8 mouse cellular contexts compared by ENCODE assay signal in genomic region chr2:75701822-75702587, GRCm38 (mm10). TPM values are rescaled to one million over a fixed set of nuclear protein-coding genes. Genes with fewer than 3 reads are reported as not detected.
DNase-seq lines count a peak whose midpoint lies in the region; ATAC-seq lines count a peak whose summit lies in the region.

No protein-coding gene starts in this region.

- no peaks in the 10 kb centered on the region for H3K27me3 ChIP-seq in midbrain, embryonic 12.5 days
- peaks cover 5% of the 10 kb centered on the region; the same call in 1 of the 2 replicates for H3K27me3 ChIP-seq in midbrain, embryonic 16.5 days (ENCODE audit: control insufficient read depth, insufficient read depth, low read depth, low read length)
- no peaks in the 10 kb centered on the region for H3K27me3 ChIP-seq in limb, embryonic 13.5 days

- H3K36me3 ChIP-seq in midbrain, embryonic 12.5 days, result no peaks in the 10 kb centered on the region
- H3K36me3 ChIP-seq in midbrain, embryonic 16.5 days (ENCODE audit: control insufficient read depth, insufficient read depth, low read length), result no peaks in the 10 kb centered on the region
- H3K36me3 ChIP-seq in limb, embryonic 13.5 days, result no peaks in the 10 kb centered on the region

- H3K4me3 ChIP-seq in midbrain, embryonic 12.5 days, result no peak overlapping the region
- no peak overlapping the region for H3K4me3 ChIP-seq in midbrain, embryonic 16.5 days (ENCODE audit: low read depth, low read length)
- H3K4me3 ChIP-seq in limb, embryonic 13.5 days, result peak overlapping the region; percentile 60

- 85% methylated on average over 9 of the region's 9 CpGs for WGBS in midbrain, embryonic 12.5 days
- 88% methylated on average over 9 of the region's 9 CpGs for WGBS in midbrain, embryonic 16.5 days
- WGBS in limb, embryonic 13.5 days, result 82% methylated on average over 9 of the region's 9 CpGs

- H3K27ac ChIP-seq in midbrain, embryonic 12.5 days (replicated peaks), result no peak overlapping the region
- no peak overlapping the region for H3K27ac ChIP-seq in midbrain, embryonic 16.5 days (ENCODE audit: low read length)
- H3K27ac ChIP-seq in limb, embryonic 13.5 days, result no peak overlapping the region

- no peak for ATAC-seq in midbrain, embryonic 12.5 days (ENCODE audit: low FRiP score, low read depth)
- no peak for ATAC-seq in midbrain, embryonic 16.5 days
- no peak for ATAC-seq in limb, embryonic 13.5 days (ENCODE audit: low FRiP score, low read depth)
- ATAC-seq in frontal cortex, adult (ENCODE audit: low TSS enrichment), result no peak

- H3K9me3 ChIP-seq in midbrain, embryonic 12.5 days, result no peaks in the 10 kb centered on the region
- no peaks in the 10 kb centered on the region for H3K9me3 ChIP-seq in midbrain, embryonic 16.5 days (replicated peaks; ENCODE audit: control insufficient read depth, low read length, poor library complexity, severe bottlenecking)
- no peaks in the 10 kb centered on the region for H3K9me3 ChIP-seq in limb, embryonic 13.5 days

- peaks cover 30% of the 10 kb centered on the region; the same call in 1 of the 2 replicates for H3K4me1 ChIP-seq in midbrain, embryonic 12.5 days
- peaks cover 9% of the 10 kb centered on the region; the same call in 1 of the 2 replicates for H3K4me1 ChIP-seq in midbrain, embryonic 16.5 days (ENCODE audit: control insufficient read depth, insufficient read depth, low read length)
- H3K4me1 ChIP-seq in limb, embryonic 13.5 days, result peaks cover 54% of the 10 kb centered on the region

- H3K4me2 ChIP-seq in midbrain, embryonic 12.5 days (replicated peaks), result peak overlapping the region; percentile 65
- no peak overlapping the region for H3K4me2 ChIP-seq in midbrain, embryonic 16.5 days (ENCODE audit: low read length)
- H3K4me2 ChIP-seq in limb, embryonic 13.5 days (replicated peaks), result peak overlapping the region; percentile 80

- DNase-seq in heart, adult 11 months, result peak; percentile 82
- no peak for DNase-seq in heart, postnatal 4 days
- no peak for DNase-seq in cerebellum, adult 11-12 months
- no peak for DNase-seq in gastrocnemius, postnatal 4 days (ENCODE audit: low spot score in 2 of 2)

- H3K9ac ChIP-seq in midbrain, embryonic 12.5 days (replicated peaks), result no peak overlapping the region
- no peak overlapping the region for H3K9ac ChIP-seq in midbrain, embryonic 16.5 days (ENCODE audit: low read depth, low read length)
- no peak overlapping the region for H3K9ac ChIP-seq in limb, embryonic 13.5 days

RNA-seq across cellular contexts. Expression of gene Nfe2l2, which starts 2.4 kb away (rescaled TPM):
- 10 to 100 TPM; 53.2 to 54.5 TPM for total RNA-seq in heart, postnatal 4 days (2021)
- 17.6 and 20.3 TPM in 2 replicates for polyA plus RNA-seq in midbrain, embryonic 12.5 days (2016; fragmentation: Nextera tagmentation; extraction: Ambion mirVana)
- polyA plus RNA-seq in midbrain, embryonic 16.5 days (2015; fragmentation: Nextera tagmentation; extraction: Ambion mirVana), result 9.3 and 9.8 TPM in 2 replicates
- polyA plus RNA-seq in limb, embryonic 13.5 days (2015; fragmentation: Nextera tagmentation; extraction: Ambion mirVana), result 32.7 and 34.1 TPM in 2 replicates
- 10 to 100 TPM; 38.1 to 42.1 TPM for total RNA-seq in gastrocnemius, postnatal 4 days (2021)

RNA-seq across cellular contexts. Expression of gene Hnrnpa3, which starts 42.9 kb away (rescaled TPM):
- 100 to 1,000 TPM; 504 to 509 TPM for total RNA-seq in heart, postnatal 4 days (2021)
- 345 and 374 TPM in 2 replicates for polyA plus RNA-seq in midbrain, embryonic 12.5 days (2016; fragmentation: Nextera tagmentation; extraction: Ambion mirVana)
- 169 and 217 TPM in 2 replicates for polyA plus RNA-seq in midbrain, embryonic 16.5 days (2015; fragmentation: Nextera tagmentation; extraction: Ambion mirVana)
- 344 and 364 TPM in 2 replicates for polyA plus RNA-seq in limb, embryonic 13.5 days (2015; fragmentation: Nextera tagmentation; extraction: Ambion mirVana)
- total RNA-seq in gastrocnemius, postnatal 4 days (2021), result 100 to 1,000 TPM; 421 to 501 TPM
